Mouse (Mus musculus) neural tube, embryonic 13.5 days (tissue): ENCODE measurements around the gene Dcaf7. TPM values are rescaled to one million over a fixed set of nuclear protein-coding genes. Genes with fewer than 3 reads are reported as not detected.

Experiments
- ATAC-seq: fragments of 200-750 bp; cut with Nextera tagmentation; 2 replicates; pipeline ENCODE4 v1.8.0; 2017; ENCODE audit warnings: low read depth, mild to moderate bottlenecking, moderate TSS enrichment, moderate library complexity
- H3K27ac ChIP-seq: fragments of 300-500 bp; sonication (generic); replicated peaks from 2 replicates; pipeline ENCODE4 v1.5.1; 2015; ENCODE audit warnings: moderate library complexity, mild to moderate bottlenecking, inconsistent platforms
- H3K27me3 ChIP-seq: fragments of 300-500 bp; sonication (generic); 2 replicates; pipeline ENCODE4 v1.6.1; 2015; ENCODE audit warnings: mild to moderate bottlenecking, inconsistent platforms
- H3K36me3 ChIP-seq: fragments of 300-500 bp; sonication (generic); 2 replicates; pipeline ENCODE4 v1.6.1; 2015; ENCODE audit warnings: mild to moderate bottlenecking, inconsistent platforms
- H3K4me1 ChIP-seq: fragments of 300-500 bp; sonication (generic); replicated peaks from 2 replicates; pipeline ENCODE4 v1.6.1; 2015; ENCODE audit warnings: inconsistent platforms
- H3K4me2 ChIP-seq: fragments of 300-500 bp; sonication (generic); 2 replicates; pipeline ENCODE4 v1.6.1; 2015; ENCODE audit warnings: inconsistent platforms, mild to moderate bottlenecking, moderate library complexity
- H3K4me3 ChIP-seq: fragments of 300-500 bp; sonication (generic); 2 replicates; pipeline ENCODE4 v1.5.1; 2015; ENCODE audit warnings: mild to moderate bottlenecking, inconsistent platforms
- H3K9ac ChIP-seq: fragments of 300-500 bp; sonication (generic); 2 replicates; pipeline ENCODE4 v1.6.1; 2015; ENCODE audit warnings: moderate library complexity, mild to moderate bottlenecking, inconsistent platforms
- H3K9me3 ChIP-seq: fragments of 300-500 bp; sonication (generic); 2 replicates; pipeline ENCODE4 v1.6.1; 2016; ENCODE audit warnings: inconsistent platforms
- WGBS: fragments of 180-500 bp; shearing (Covaris S2); methylation state at CpG from one replicate; pipeline ENCODE4 v1.1.7; 2015; 5-methylcytosine and 5-hydroxymethylcytosine counted together
- polyA plus RNA-seq: library from polyadenylated mRNA; unstranded; fragments of >200 nt; fragmentation: Nextera tagmentation; extraction: Ambion mirVana; gene quantifications from 2 replicates; pipeline ENCODE4 v1.2.1, GENCODE M21; 2015

Dcaf7 gene
- polyA plus RNA-seq, 1 experiment from 2014 or later = 110 TPM

- peaks cover 28% of the 10 kb centered on the region for H3K36me3 ChIP-seq
- no peaks in the 10 kb centered on the region for H3K27me3 ChIP-seq
- H3K4me2 ChIP-seq = no peak overlapping the region
- WGBS = 92% methylated on average over 3 of the region's 3 CpGs
- H3K27ac ChIP-seq = no peak overlapping the region
- no peaks in the 10 kb centered on the region for H3K9me3 ChIP-seq
- H3K4me1 ChIP-seq = no peaks in the 10 kb centered on the region
- H3K9ac ChIP-seq = no peak overlapping the region
- ATAC-seq = no peak
- H3K4me3 ChIP-seq = no peak overlapping the region
Observed at GRCm38 (mm10) chr11:106073774-106074173, 37.1 kb downstream of the Dcaf7 start.

- H3K4me1 ChIP-seq = no peaks in the 10 kb centered on the region
- no peak overlapping the region for H3K27ac ChIP-seq
- H3K36me3 ChIP-seq = peaks cover 28% of the 10 kb centered on the region
- H3K4me3 ChIP-seq = no peak overlapping the region
- no peaks in the 10 kb centered on the region for H3K27me3 ChIP-seq
- ATAC-seq = no peak
- H3K9me3 ChIP-seq = no peaks in the 10 kb centered on the region
- 5% methylated on average over 4 of the region's 4 CpGs for WGBS
- H3K9ac ChIP-seq = no peak overlapping the region
- no peak overlapping the region for H3K4me2 ChIP-seq
Observed at GRCm38 (mm10) chr11:106076321-106076720, 39.6 kb downstream of the Dcaf7 start.

DNA sequence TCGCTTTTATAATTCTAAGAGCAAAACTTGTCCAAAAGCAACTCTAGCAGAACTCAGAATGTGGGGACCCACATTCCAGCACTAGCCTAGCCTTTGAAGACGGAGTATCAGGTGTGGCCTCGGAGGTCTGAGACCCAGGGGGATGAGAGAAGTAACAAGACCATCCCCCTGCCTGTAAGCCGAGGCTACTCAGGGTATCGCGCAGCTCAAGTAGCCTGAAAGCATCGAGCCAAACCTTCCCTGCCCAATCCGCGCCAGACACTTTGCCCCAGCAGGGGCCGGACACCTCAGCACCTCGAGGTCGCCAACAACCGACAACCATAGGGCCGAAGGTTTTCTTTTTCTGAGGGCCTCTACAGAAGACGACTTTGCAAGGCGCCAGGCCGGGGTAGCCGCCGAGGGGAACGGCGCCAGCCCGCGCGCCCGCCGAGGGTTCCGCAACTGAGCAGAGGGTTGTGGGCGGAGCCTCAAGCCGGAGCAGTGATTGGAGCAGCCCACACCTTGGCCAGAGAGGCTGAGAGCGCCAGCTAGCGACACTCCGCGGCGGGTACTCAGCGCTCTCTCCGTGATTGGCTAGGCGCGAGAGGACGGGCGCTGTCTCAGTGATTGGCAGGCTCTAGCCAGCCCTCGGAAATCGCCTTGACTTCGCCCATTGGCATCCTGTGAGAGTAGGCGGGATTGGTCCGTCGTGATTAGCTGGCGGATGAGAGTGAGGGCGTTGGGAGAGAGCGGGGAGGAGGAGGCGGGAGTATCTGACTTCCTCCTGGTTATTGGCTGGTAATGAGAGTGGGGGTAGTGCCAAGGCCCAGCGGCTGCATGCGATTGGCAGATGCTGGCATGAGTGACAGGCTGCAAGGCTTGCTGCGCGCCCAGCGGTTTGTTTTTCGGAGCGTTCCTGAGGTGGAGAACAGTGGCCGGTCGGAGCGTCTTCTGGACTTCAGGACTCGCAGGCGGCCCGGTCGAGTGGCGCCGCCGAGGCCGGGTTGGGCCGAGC, 47.3 kb downstream of the Dcaf7 start, which contains the start of gene Map3k3:
Gene Map3k3, plus strand, starts transcription at position 906 of the 994 bp plus-strand sequence.
- Histone ChIP-seq H3K36me3 (no peaks in the 10 kb centered on the region), H3K27ac (peak within 1 kb of the TSS; percentile 97), H3K27me3 (no peaks in the 10 kb centered on the region), H3K4me2 (peak within 1 kb of the TSS; percentile 71), H3K9ac (peak within 1 kb of the TSS; percentile 94), H3K4me1 (peaks cover 28% of the 10 kb centered on the region), H3K9me3 (no peaks in the 10 kb centered on the region), H3K4me3 (peak within 1 kb of the TSS; percentile 99)
- WGBS = under 1% methylated on average over 69 of the region's 69 CpGs
- peak; percentile 99 for ATAC-seq

GRCm38 (mm10) chr11:106084911-106085561, 48.4 kb downstream of the Dcaf7 start:
- ATAC-seq = peak; percentile 79
- H3K27me3 ChIP-seq = no peaks in the 10 kb centered on the region
- peak overlapping the region; percentile 99 for H3K4me3 ChIP-seq
- WGBS = under 1% methylated on average over 48 of the region's 61 CpGs
- peaks cover 28% of the 10 kb centered on the region for H3K4me1 ChIP-seq
- no peaks in the 10 kb centered on the region for H3K36me3 ChIP-seq
- H3K9me3 ChIP-seq = no peaks in the 10 kb centered on the region
- H3K27ac ChIP-seq = peak overlapping the region; percentile 97
- peak overlapping the region; percentile 94 for H3K9ac ChIP-seq
- H3K4me2 ChIP-seq = peak overlapping the region; percentile 66

DNA sequence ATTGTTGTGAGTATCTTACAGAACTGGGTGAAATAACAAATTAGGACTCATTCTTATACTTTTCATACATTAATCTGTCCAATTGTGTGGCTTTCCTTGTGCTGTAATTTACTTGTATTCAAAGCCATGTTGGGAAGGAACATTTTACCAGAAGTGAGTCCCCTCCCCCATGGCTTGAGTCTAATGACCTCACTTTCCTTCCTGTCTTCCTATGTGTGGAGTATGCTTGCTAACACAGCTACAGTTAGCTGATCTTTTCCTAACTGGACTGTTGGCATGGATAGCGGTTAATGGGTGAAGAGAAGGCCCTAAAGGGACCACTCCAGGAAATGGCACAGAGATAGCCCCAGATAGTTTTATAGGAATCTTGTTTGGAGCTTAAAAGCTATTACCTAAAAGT, 61.6 kb downstream of the Dcaf7 start:
- no peaks in the 10 kb centered on the region for H3K27me3 ChIP-seq
- no peak for ATAC-seq
- no peak overlapping the region for H3K9ac ChIP-seq
- WGBS = 93% methylated on average over 1 of the region's 1 CpGs
- H3K9me3 ChIP-seq = no peaks in the 10 kb centered on the region
- peaks cover 17% of the 10 kb centered on the region for H3K36me3 ChIP-seq
- no peak overlapping the region for H3K4me2 ChIP-seq
- no peaks in the 10 kb centered on the region for H3K4me1 ChIP-seq
- no peak overlapping the region for H3K27ac ChIP-seq
- no peak overlapping the region for H3K4me3 ChIP-seq

DNA sequence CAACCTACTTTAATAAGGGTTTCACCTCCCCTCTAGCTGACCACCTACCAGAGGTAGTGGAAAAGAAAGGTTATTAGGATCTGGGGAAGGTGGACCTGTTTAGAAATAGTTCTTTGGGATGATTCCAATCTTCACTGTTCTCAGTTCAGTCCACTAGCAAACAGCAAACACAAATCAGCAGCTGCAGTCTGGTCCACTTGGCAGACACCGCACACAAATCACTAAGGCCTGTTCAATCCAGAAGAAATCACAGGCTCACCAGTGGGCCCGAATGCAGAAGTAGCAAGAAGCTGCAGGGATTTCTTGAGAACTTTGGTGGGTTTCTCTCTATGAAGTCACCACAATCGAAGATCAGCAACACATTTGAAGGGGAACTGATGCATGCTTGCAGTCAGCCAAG, 66.2 kb downstream of the Dcaf7 start:
- no peak overlapping the region for H3K9ac ChIP-seq
- H3K27me3 ChIP-seq = no peaks in the 10 kb centered on the region
- H3K27ac ChIP-seq = no peak overlapping the region
- no peak for ATAC-seq
- H3K4me2 ChIP-seq = no peak overlapping the region
- no peaks in the 10 kb centered on the region for H3K9me3 ChIP-seq
- H3K4me1 ChIP-seq = no peaks in the 10 kb centered on the region
- no peak overlapping the region for H3K4me3 ChIP-seq
- WGBS = 87% methylated on average over 3 of the region's 3 CpGs
- peaks cover 17% of the 10 kb centered on the region for H3K36me3 ChIP-seq

DNA sequence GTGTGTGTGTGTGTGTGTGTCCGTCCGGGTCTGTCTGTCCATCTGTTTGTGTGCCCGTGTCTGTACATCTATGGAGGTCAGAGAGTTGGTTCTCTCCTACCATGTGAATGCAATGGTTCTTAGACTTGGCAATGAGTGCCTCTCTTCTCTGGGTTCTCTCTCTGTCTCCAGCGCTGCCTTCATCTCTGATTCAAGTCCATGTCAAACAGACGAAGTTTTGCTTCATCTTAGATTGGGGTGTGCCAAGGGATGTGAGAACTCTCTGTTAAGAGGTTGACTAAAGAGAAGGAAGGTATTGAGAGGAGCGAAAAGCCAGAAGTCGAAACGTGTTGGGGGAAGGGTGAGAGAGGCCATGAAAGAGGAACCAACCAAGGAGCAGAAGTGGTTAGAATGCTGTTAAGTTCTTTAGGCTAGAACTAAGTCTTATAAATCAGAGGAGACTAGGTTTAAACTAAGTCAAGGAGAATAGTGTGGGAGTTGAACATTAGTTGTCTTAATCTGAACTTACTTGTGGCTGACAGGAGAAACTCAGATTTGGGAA, 69.4 kb downstream of the Dcaf7 start:
- ATAC-seq = no peak
- no peak overlapping the region for H3K4me3 ChIP-seq
- no peak overlapping the region for H3K27ac ChIP-seq
- H3K4me2 ChIP-seq = no peak overlapping the region
- peaks cover 16% of the 10 kb centered on the region for H3K36me3 ChIP-seq
- WGBS = 84% methylated on average over 8 of the region's 8 CpGs
- H3K27me3 ChIP-seq = no peaks in the 10 kb centered on the region
- H3K9me3 ChIP-seq = no peaks in the 10 kb centered on the region
- H3K9ac ChIP-seq = no peak overlapping the region
- no peaks in the 10 kb centered on the region for H3K4me1 ChIP-seq

Other genes starting within 250 kb of the Dcaf7 start
- 27.6 and 29.8 TPM in 2 replicates for gene Cyb561, start 83.5 kb upstream of the Dcaf7 start, polyA plus RNA-seq
- 2.0 and 2.4 TPM in 2 replicates for gene Ace, start 68.9 kb upstream of the Dcaf7 start, polyA plus RNA-seq
- gene Ace3, start 42.2 kb upstream of the Dcaf7 start, polyA plus RNA-seq = not detected in 2 replicates
- gene Kcnh6, start 28.7 kb upstream of the Dcaf7 start, polyA plus RNA-seq = 9.2 and 16.7 TPM in 2 replicates
- gene Taco1, start 29.2 kb downstream of the Dcaf7 start, polyA plus RNA-seq = 7.5 and 8.9 TPM in 2 replicates
- gene Map3k3, start 47.7 kb downstream of the Dcaf7 start, polyA plus RNA-seq = 15.9 and 18.0 TPM in 2 replicates
- not detected in 2 replicates for gene Gm10840, start 124.0 kb downstream of the Dcaf7 start, polyA plus RNA-seq
- gene Limd2, start 124.0 kb downstream of the Dcaf7 start, polyA plus RNA-seq = 171 and 187 TPM in 2 replicates
- gene Strada, start 165.3 kb downstream of the Dcaf7 start, polyA plus RNA-seq = 32.8 and 33.5 TPM in 2 replicates
- gene Ccdc47, start 179.5 kb downstream of the Dcaf7 start, polyA plus RNA-seq = 96.7 and 111 TPM in 2 replicates
- 87.1 and 89.8 TPM in 2 replicates for gene Ddx42, start 180.1 kb downstream of the Dcaf7 start, polyA plus RNA-seq
- gene Ftsj3, start 219.2 kb downstream of the Dcaf7 start, polyA plus RNA-seq = 35.3 and 42.4 TPM in 2 replicates
- gene Psmc5, start 219.3 kb downstream of the Dcaf7 start, polyA plus RNA-seq = 360 and 361 TPM in 2 replicates
- 21.8 and 24.3 TPM in 2 replicates for gene Smarcd2, start 236.1 kb downstream of the Dcaf7 start, polyA plus RNA-seq
- gene Tcam1, start 239.8 kb downstream of the Dcaf7 start, polyA plus RNA-seq = 0.06 and 0.12 TPM in 2 replicates